Mouse (Mus musculus) liver, embryonic 14.5 days (tissue): ENCODE measurements around the gene Gm33543. TPM values are rescaled to one million over a fixed set of nuclear protein-coding genes. Genes with fewer than 3 reads are reported as not detected.

Experiments used
- ATAC-seq: fragments of 200-750 bp; cut with Nextera tagmentation; 2 replicates; pipeline ENCODE4 v1.8.0; 2017; ENCODE audit warnings: moderate number of reproducible peaks, mild to moderate bottlenecking, moderate library complexity; ENCODE audit not compliant: insufficient read depth
- DNase-seq, 3 experiments: peaks; one replicate each; pipeline ENCODE4 v3.0.0-alpha.2; 2012 to 2013; ENCODE audit warnings: low read depth in 3 of 3, low spot score in 3 of 3
- H3K27ac ChIP-seq: fragments of 300-500 bp; sonication (generic); 2 replicates; pipeline ENCODE4 v1.5.1; 2014; ENCODE audit warnings: moderate library complexity, mild to moderate bottlenecking, control low read depth, inconsistent platforms
- H3K27me3 ChIP-seq: fragments of 300-500 bp; sonication (generic); 2 replicates; pipeline ENCODE4 v1.6.1; 2014; ENCODE audit warnings: mild to moderate bottlenecking, low read length, moderate library complexity; ENCODE audit not compliant: control insufficient read depth, insufficient read depth
- H3K36me3 ChIP-seq: fragments of 300-500 bp; sonication (generic); replicated peaks from 2 replicates; pipeline ENCODE4 v1.6.1; 2014; ENCODE audit warnings: low read depth; ENCODE audit not compliant: control insufficient read depth, insufficient read depth
- H3K4me1 ChIP-seq, 2 experiments: fragments of 200-500 bp in 1 of 2; fragments of 300-500 bp in 1 of 2; sonication (generic) in 1 of 2; replicated peaks; 2 replicates each; pipeline ENCODE4 v1.6.1; 2012 to 2014; ENCODE audit warnings: antibody characterized with exemption in 1 of 2, inconsistent platforms in 1 of 2, low read length in 1 of 2; ENCODE audit not compliant: control insufficient read depth in 2 of 2, insufficient read depth in 2 of 2
- H3K4me2 ChIP-seq: fragments of 300-500 bp; sonication (generic); 2 replicates; pipeline ENCODE4 v1.6.1; 2014; ENCODE audit warnings: low read depth, mild to moderate bottlenecking, control low read depth, moderate library complexity
- H3K4me3 ChIP-seq, 2 experiments: fragments of 200-500 bp in 1 of 2; fragments of 300-500 bp in 1 of 2; sonication (generic) in 1 of 2; 2 replicates each; pipeline ENCODE4 v1.5.1; 2012 to 2014; ENCODE audit warnings: low read depth in 2 of 2, low read length in 2 of 2, mild to moderate bottlenecking in 2 of 2, control low read depth in 1 of 2, inconsistent platforms in 1 of 2, moderate library complexity in 1 of 2; ENCODE audit not compliant: insufficient read depth in 1 of 2
- H3K9ac ChIP-seq: fragments of 300-500 bp; sonication (generic); replicated peaks from 2 replicates; pipeline ENCODE4 v1.6.1; 2014; ENCODE audit warnings: mild to moderate bottlenecking, control low read depth, moderate library complexity
- H3K9me3 ChIP-seq: fragments of 300-500 bp; sonication (generic); 2 replicates; pipeline ENCODE4 v1.6.1; 2016; ENCODE audit warnings: low read length, mixed read lengths; ENCODE audit not compliant: control insufficient read depth
- CTCF ChIP-seq: IDR thresholded peaks from 2 replicates; pipeline ENCODE4 v1.5.1; 2016; ENCODE audit warnings: antibody characterized with exemption, low read depth, control low read depth
- EP300 ChIP-seq: IDR thresholded peaks from 2 replicates; pipeline ENCODE4 v1.6.1; 2016; ENCODE audit warnings: antibody characterized with exemption, low read depth
- WGBS: fragments of 180-500 bp; shearing (Covaris S2); extraction: QIAGEN DNeasy Blood & Tissue Kit; methylation state at CpG from one replicate; pipeline ENCODE4 v1.1.7; 2014; ENCODE audit not compliant: insufficient replicate concordance; 5-methylcytosine and 5-hydroxymethylcytosine counted together
- polyA plus RNA-seq, 2 experiments: library from polyadenylated mRNA; depleted of rRNA in 1 of 2; stranded (reverse) in 1 of 2; unstranded in 1 of 2; fragments of >200 nt; fragmentation: Nextera tagmentation in 1 of 2; extraction: Ambion mirVana in 1 of 2; gene quantifications; 2 replicates each; pipeline versions ENCODE4 v1.2.1 to v1.2.3; 2012 to 2014

Gm33543 gene
- polyA plus RNA-seq, 2 experiments, result not detected

DNA sequence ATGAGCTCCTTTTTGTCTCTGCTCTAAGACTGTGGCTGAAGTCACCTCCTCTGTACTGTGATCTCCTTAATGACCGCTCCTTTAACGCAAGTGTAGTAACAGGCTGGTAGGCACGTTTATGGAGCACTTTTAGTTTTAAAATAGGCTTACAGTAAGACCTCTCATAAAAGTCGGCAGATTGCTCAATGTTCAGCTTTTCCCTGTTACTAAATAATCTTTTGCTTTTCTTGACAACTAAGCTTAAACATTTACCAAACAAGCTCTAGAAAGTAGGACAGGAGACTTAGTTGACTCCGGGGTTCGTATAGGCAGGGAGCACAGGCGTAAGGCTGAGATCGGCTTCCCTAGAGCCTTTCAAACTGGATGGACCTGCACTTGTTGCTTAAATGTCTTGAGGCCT, 64.1 kb downstream of the Gm33543 start:
- H3K27me3 ChIP-seq, result no peaks in the 10 kb centered on the region

DNA sequence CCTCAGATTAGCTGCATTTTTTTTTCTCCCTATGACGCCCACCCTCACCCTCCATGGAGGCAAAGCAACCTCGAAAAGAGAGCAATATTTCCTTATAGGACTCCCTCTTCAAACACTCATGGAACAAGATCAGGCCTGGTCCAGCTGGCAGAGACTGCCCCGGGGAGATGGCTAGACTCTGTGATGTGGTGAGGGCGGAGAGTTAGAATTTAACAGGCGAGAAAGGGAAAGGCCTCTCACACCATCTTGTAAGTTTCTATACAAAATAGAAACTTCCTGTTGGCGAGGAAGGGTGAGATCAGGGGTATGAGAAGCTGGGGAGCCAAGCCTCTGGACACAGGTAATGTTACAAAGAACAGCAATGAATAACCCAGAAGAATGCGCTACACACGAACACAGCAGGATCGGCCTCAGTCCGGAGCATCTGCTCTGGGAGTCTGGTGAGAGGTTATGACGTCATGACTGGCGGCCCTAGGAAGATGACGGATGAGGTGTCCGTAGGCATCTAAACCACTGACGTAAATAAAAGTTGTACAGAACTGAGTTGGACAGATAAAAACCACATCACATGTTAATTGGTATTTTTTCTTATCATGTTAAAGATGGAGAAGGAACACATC, 64.9 kb downstream of the Gm33543 start:
- no peaks in the 10 kb centered on the region for H3K27me3 ChIP-seq
- peaks cover 0 to 8% of the 10 kb centered on the region in 2 experiments; a peak in 2 of 4 replicates for H3K4me1 ChIP-seq
- ATAC-seq, result no peak
- no peak for DNase-seq
- 69% methylated on average over 15 of the region's 15 CpGs for WGBS
- H3K9ac ChIP-seq, result no peak overlapping the region
- no peaks in the 10 kb centered on the region for H3K9me3 ChIP-seq
- no peak overlapping the region for H3K27ac ChIP-seq
- H3K4me3 ChIP-seq, result no peak overlapping the region
- no peaks in the 10 kb centered on the region for H3K36me3 ChIP-seq
- TF ChIP-seq CTCF (no peak), EP300 (no peak)
- no peak overlapping the region for H3K4me2 ChIP-seq

More for the DNA sequence above, 64.1 kb downstream of the Gm33543 start:
- TF ChIP-seq CTCF (no peak), EP300 (no peak)
- Histone ChIP-seq H3K9ac (no peak overlapping the region), H3K4me2 (no peak overlapping the region), H3K27ac (no peak overlapping the region), H3K4me1 (peaks cover 0 to 8% of the 10 kb centered on the region in 2 experiments; a peak in 2 of 4 replicates), H3K36me3 (no peaks in the 10 kb centered on the region), H3K4me3 (no peak overlapping the region), H3K9me3 (no peaks in the 10 kb centered on the region)
- ATAC-seq, result no peak
- WGBS, result 67% methylated on average over 8 of the region's 8 CpGs
- no peak for DNase-seq

- ATAC-seq, result no peak
- Histone ChIP-seq H3K4me2 (no peak overlapping the region), H3K9me3 (no peaks in the 10 kb centered on the region), H3K9ac (no peak overlapping the region), H3K4me1 (peaks cover 0 to 8% of the 10 kb centered on the region in 2 experiments; a peak in 2 of 4 replicates), H3K4me3 (no peak overlapping the region), H3K27me3 (no peaks in the 10 kb centered on the region), H3K36me3 (no peaks in the 10 kb centered on the region), H3K27ac (no peak overlapping the region)
- DNase-seq, result no peak
- 30% methylated on average over 1 of the region's 1 CpGs for WGBS
- TF ChIP-seq CTCF, result no peak
- no peak for TF ChIP-seq EP300
Observed at GRCm38 (mm10) chr10:95777071-95777470, 65.7 kb downstream of the Gm33543 start.

GRCm38 (mm10) chr10:95774856-95775255, 67.9 kb downstream of the Gm33543 start:
- TF ChIP-seq EP300 (no peak), CTCF (no peak)
- H3K27me3 ChIP-seq, result no peaks in the 10 kb centered on the region
- ATAC-seq (no peak), DNase-seq (no peak)
- no peaks in the 10 kb centered on the region for H3K9me3 ChIP-seq
- H3K27ac ChIP-seq, result no peak overlapping the region
- H3K4me1 ChIP-seq, result peaks cover 0 to 8% of the 10 kb centered on the region in 2 experiments; a peak in 2 of 4 replicates
- H3K4me2 ChIP-seq, result no peak overlapping the region
- WGBS, result 76% methylated on average over 7 of the region's 7 CpGs
- H3K9ac ChIP-seq, result no peak overlapping the region
- H3K36me3 ChIP-seq, result no peaks in the 10 kb centered on the region
- H3K4me3 ChIP-seq, result no peak overlapping the region

GRCm38 (mm10) chr10:95774001-95774628, 68.6 kb downstream of the Gm33543 start:
- WGBS, result 72% methylated on average over 9 of the region's 9 CpGs
- no peak for ATAC-seq
- H3K27me3 ChIP-seq, result no peaks in the 10 kb centered on the region
- H3K9ac ChIP-seq, result no peak overlapping the region
- H3K9me3 ChIP-seq, result no peaks in the 10 kb centered on the region
- H3K36me3 ChIP-seq, result no peaks in the 10 kb centered on the region
- H3K4me1 ChIP-seq, result peaks cover 0 to 4% of the 10 kb centered on the region in 2 experiments; a peak in 2 of 4 replicates
- DNase-seq, result no peak
- H3K4me2 ChIP-seq, result no peak overlapping the region
- TF ChIP-seq CTCF (no peak), EP300 (no peak)
- H3K27ac ChIP-seq, result no peak overlapping the region
- no peak overlapping the region for H3K4me3 ChIP-seq

Other genes starting within 250 kb of the Gm33543 start
- not detected in 2 replicates for gene Anapc15-ps, start 169.5 kb downstream of the Gm33543 start, polyA plus RNA-seq (2012; rRNA removed)
- gene Anapc15-ps, start 169.5 kb downstream of the Gm33543 start, polyA plus RNA-seq (2014; fragmentation: Nextera tagmentation; extraction: Ambion mirVana), result not detected in 2 replicates
- gene Eea1, start 97.7 kb upstream of the Gm33543 start, polyA plus RNA-seq (2012; rRNA removed), result 2.4 and 4.2 TPM in 2 replicates
- 8.9 and 9.0 TPM in 2 replicates for gene Eea1, start 97.7 kb upstream of the Gm33543 start, polyA plus RNA-seq (2014; fragmentation: Nextera tagmentation; extraction: Ambion mirVana)